Mouse (Mus musculus) kidney, embryonic 15.5 days (tissue): Measurements from ENCODE around the gene Pik3r4. TPM values are rescaled to one million over a fixed set of nuclear protein-coding genes. Genes with fewer than 3 reads are reported as not detected.

Experiments used
- ATAC-seq: fragments of 200-750 bp; cut with Nextera tagmentation; replicated peaks from 2 replicates; pipeline ENCODE4 v1.8.0; 2017; ENCODE audit warnings: moderate TSS enrichment; ENCODE audit not compliant: low FRiP score
- H3K27ac ChIP-seq: fragments of 300-500 bp; sonication (generic); 2 replicates; pipeline ENCODE4 v1.5.1; 2015; ENCODE audit warnings: mild to moderate bottlenecking, inconsistent platforms
- H3K27me3 ChIP-seq: fragments of 300-500 bp; sonication (generic); 2 replicates; pipeline ENCODE4 v1.6.1; 2015; ENCODE audit warnings: inconsistent platforms
- H3K36me3 ChIP-seq: fragments of 300-500 bp; sonication (generic); 2 replicates; pipeline ENCODE4 v1.6.1; 2015; ENCODE audit warnings: inconsistent platforms
- H3K4me1 ChIP-seq: fragments of 300-500 bp; sonication (generic); 2 replicates; pipeline ENCODE4 v1.6.1; 2015; ENCODE audit warnings: inconsistent platforms
- H3K4me2 ChIP-seq: fragments of 300-500 bp; sonication (generic); 2 replicates; pipeline ENCODE4 v1.6.1; 2015; ENCODE audit warnings: moderate library complexity, mild to moderate bottlenecking, inconsistent platforms
- H3K4me3 ChIP-seq: fragments of 300-500 bp; sonication (generic); replicated peaks from 2 replicates; pipeline ENCODE4 v1.5.1; 2015; ENCODE audit warnings: mild to moderate bottlenecking, inconsistent platforms
- H3K9ac ChIP-seq: fragments of 300-500 bp; sonication (generic); 2 replicates; pipeline ENCODE4 v1.6.1; 2015; ENCODE audit warnings: mild to moderate bottlenecking, inconsistent platforms
- H3K9me3 ChIP-seq: fragments of 300-500 bp; sonication (generic); replicated peaks from 2 replicates; pipeline ENCODE4 v1.6.1; 2016; ENCODE audit warnings: inconsistent platforms
- WGBS: fragments of 180-500 bp; shearing (Covaris S2); methylation state at CpG from one replicate; pipeline ENCODE4 v1.1.7; 2015; ENCODE audit warnings: mixed read lengths; 5-methylcytosine and 5-hydroxymethylcytosine counted together
- polyA plus RNA-seq: library from polyadenylated mRNA; unstranded; fragments of >200 nt; fragmentation: Nextera tagmentation; extraction: Ambion mirVana; gene quantifications from 2 replicates; pipeline ENCODE4 v1.2.1, GENCODE M21; 2015

Gene Pik3r4
- polyA plus RNA-seq, 1 experiment from 2014 or later: 20.8 TPM

- Histone ChIP-seq H3K4me3 (no peak overlapping the region), H3K36me3 (peaks cover 71% of the 10 kb centered on the region), H3K9ac (no peak overlapping the region), H3K4me1 (no peaks in the 10 kb centered on the region), H3K9me3 (no peaks in the 10 kb centered on the region), H3K4me2 (no peak overlapping the region), H3K27ac (no peak overlapping the region), H3K27me3 (no peaks in the 10 kb centered on the region)
- WGBS: 90% methylated on average over 4 of the region's 4 CpGs
- no peak for ATAC-seq
Measured at GRCm38 (mm10) chr9:105670916-105671315, 28.1 kb downstream of the Pik3r4 start.

GRCm38 (mm10) chr9:105672032-105672431, 29.3 kb downstream of the Pik3r4 start:
- ATAC-seq: no peak
- 77% methylated on average over 2 of the region's 2 CpGs for WGBS
- H3K36me3 ChIP-seq: peaks cover 70% of the 10 kb centered on the region

GRCm38 (mm10) chr9:105675941-105676340, 33.2 kb downstream of the Pik3r4 start:
- 71% methylated on average over 11 of the region's 11 CpGs for WGBS
- H3K9me3 ChIP-seq: no peaks in the 10 kb centered on the region
- H3K27me3 ChIP-seq: no peaks in the 10 kb centered on the region
- no peaks in the 10 kb centered on the region for H3K4me1 ChIP-seq
- no peak overlapping the region for H3K27ac ChIP-seq
- no peak overlapping the region for H3K9ac ChIP-seq
- no peak overlapping the region for H3K4me2 ChIP-seq
- peaks cover 63% of the 10 kb centered on the region for H3K36me3 ChIP-seq
- no peak overlapping the region for H3K4me3 ChIP-seq
- no peak for ATAC-seq

More at GRCm38 (mm10) chr9:105672032-105672431, 29.3 kb downstream of the Pik3r4 start:
- H3K9me3 ChIP-seq: no peaks in the 10 kb centered on the region
- no peak overlapping the region for H3K4me2 ChIP-seq
- no peak overlapping the region for H3K9ac ChIP-seq
- H3K4me3 ChIP-seq: no peak overlapping the region
- H3K4me1 ChIP-seq: no peaks in the 10 kb centered on the region
- H3K27ac ChIP-seq: no peak overlapping the region
- no peaks in the 10 kb centered on the region for H3K27me3 ChIP-seq

GRCm38 (mm10) chr9:105681386-105681785, 38.6 kb downstream of the Pik3r4 start:
- Histone ChIP-seq H3K27me3 (no peaks in the 10 kb centered on the region), H3K36me3 (peaks cover 84% of the 10 kb centered on the region), H3K4me2 (no peak overlapping the region), H3K27ac (no peak overlapping the region), H3K9ac (no peak overlapping the region), H3K4me3 (no peak overlapping the region), H3K4me1 (no peaks in the 10 kb centered on the region), H3K9me3 (no peaks in the 10 kb centered on the region)
- whole genome bisulfite sequencing: 91% methylated on average over 7 of the region's 7 CpGs
- ATAC-seq: no peak

GRCm38 (mm10) chr9:105684549-105685165, 41.9 kb downstream of the Pik3r4 start:
- H3K4me3 ChIP-seq: no peak overlapping the region
- no peak for ATAC-seq
- no peaks in the 10 kb centered on the region for H3K9me3 ChIP-seq
- peaks cover 87% of the 10 kb centered on the region for H3K36me3 ChIP-seq
- H3K4me1 ChIP-seq: no peaks in the 10 kb centered on the region
- no peak overlapping the region for H3K27ac ChIP-seq
- WGBS: 92% methylated on average over 13 of the region's 13 CpGs
- no peak overlapping the region for H3K9ac ChIP-seq
- no peaks in the 10 kb centered on the region for H3K27me3 ChIP-seq
- no peak overlapping the region for H3K4me2 ChIP-seq

- Histone ChIP-seq H3K27ac (no peak overlapping the region), H3K4me1 (0 out of 2 replicates have a peak, but pooled peaks cover 3% of the 10 kb centered on the region), H3K4me2 (no peak overlapping the region), H3K27me3 (no peaks in the 10 kb centered on the region), H3K36me3 (peaks cover 49% of the 10 kb centered on the region), H3K4me3 (no peak overlapping the region), H3K9me3 (no peaks in the 10 kb centered on the region), H3K9ac (no peak overlapping the region)
- no peak for ATAC-seq
- 82% methylated on average over 7 of the region's 7 CpGs for WGBS
Measured at GRCm38 (mm10) chr9:105689485-105689884, 46.7 kb downstream of the Pik3r4 start.

- Histone ChIP-seq H3K4me2 (no peak overlapping the region), H3K9me3 (no peaks in the 10 kb centered on the region), H3K9ac (no peak overlapping the region), H3K4me3 (no peak overlapping the region), H3K36me3 (peaks cover 19% of the 10 kb centered on the region), H3K27ac (no peak overlapping the region), H3K27me3 (no peaks in the 10 kb centered on the region), H3K4me1 (peaks cover 4% of the 10 kb centered on the region)
- no peak for ATAC-seq
- 92% methylated on average over 14 of the region's 14 CpGs for WGBS
Measured at GRCm38 (mm10) chr9:105692472-105692871, 49.7 kb downstream of the Pik3r4 start.

- 88% methylated on average over 9 of the region's 9 CpGs for WGBS
- H3K4me3 ChIP-seq: no peak overlapping the region
- peaks cover 13% of the 10 kb centered on the region for H3K36me3 ChIP-seq
- no peaks in the 10 kb centered on the region for H3K27me3 ChIP-seq
- H3K9ac ChIP-seq: no peak overlapping the region
- H3K9me3 ChIP-seq: no peaks in the 10 kb centered on the region
- H3K4me1 ChIP-seq: peaks cover 8% of the 10 kb centered on the region
- no peak overlapping the region for H3K4me2 ChIP-seq
- no peak overlapping the region for H3K27ac ChIP-seq
- ATAC-seq: no peak
Measured at GRCm38 (mm10) chr9:105693056-105693455, 50.3 kb downstream of the Pik3r4 start.

- no peaks in the 10 kb centered on the region for H3K27me3 ChIP-seq
- H3K27ac ChIP-seq: no peak overlapping the region
- H3K9me3 ChIP-seq: no peaks in the 10 kb centered on the region
- H3K4me2 ChIP-seq: no peak overlapping the region
- H3K4me3 ChIP-seq: no peak overlapping the region
- peaks cover 5% of the 10 kb centered on the region for H3K36me3 ChIP-seq
- no peak overlapping the region for H3K9ac ChIP-seq
- WGBS: under 1% methylated on average over 5 of the region's 5 CpGs
- H3K4me1 ChIP-seq: peaks cover 16% of the 10 kb centered on the region
- ATAC-seq: peak; percentile 66
Measured at GRCm38 (mm10) chr9:105693854-105694253, 51.1 kb downstream of the Pik3r4 start.

GRCm38 (mm10) chr9:105696818-105697564, 54.2 kb downstream of the Pik3r4 start:
- Histone ChIP-seq H3K4me1 (peaks cover 19% of the 10 kb centered on the region), H3K4me3 (no peak overlapping the region), H3K4me2 (no peak overlapping the region), H3K36me3 (no peaks in the 10 kb centered on the region), H3K27me3 (no peaks in the 10 kb centered on the region), H3K27ac (no peak overlapping the region), H3K9ac (no peak overlapping the region), H3K9me3 (no peaks in the 10 kb centered on the region)
- 83% methylated on average over 7 of the region's 7 CpGs for WGBS
- no peak for ATAC-seq

- peak; percentile 42; the same call in 1 of the 2 replicates for ATAC-seq
- H3K27ac ChIP-seq: peak overlapping the region; percentile 41; the same call in 1 of the 2 replicates
Measured at GRCm38 (mm10) chr9:105697764-105698396, 55.1 kb downstream of the Pik3r4 start.

GRCm38 (mm10) chr9:105700702-105701101, 57.9 kb downstream of the Pik3r4 start:
- Histone ChIP-seq H3K4me3 (no peak overlapping the region), H3K9ac (no peak overlapping the region), H3K27me3 (no peaks in the 10 kb centered on the region), H3K27ac (no peak overlapping the region), H3K36me3 (no peaks in the 10 kb centered on the region), H3K4me1 (peaks cover 16% of the 10 kb centered on the region), H3K9me3 (no peaks in the 10 kb centered on the region), H3K4me2 (no peak overlapping the region)
- 73% methylated on average over 6 of the region's 6 CpGs for WGBS
- no peak for ATAC-seq

More at GRCm38 (mm10) chr9:105697764-105698396, 55.1 kb downstream of the Pik3r4 start:
- Histone ChIP-seq H3K4me2 (no peak overlapping the region), H3K9me3 (no peaks in the 10 kb centered on the region), H3K4me1 (peaks cover 19% of the 10 kb centered on the region), H3K4me3 (no peak overlapping the region), H3K27me3 (no peaks in the 10 kb centered on the region), H3K9ac (no peak overlapping the region), H3K36me3 (no peaks in the 10 kb centered on the region)
- 48% methylated on average over 9 of the region's 9 CpGs for WGBS
